Mouse (Mus musculus) hindbrain, embryonic 14.5 days (tissue): Measurements from ENCODE around the gene Sdk1. TPM values are rescaled to one million over a fixed set of nuclear protein-coding genes. Genes with fewer than 3 reads are reported as not detected.

Experiments
- ATAC-seq: fragments of 200-750 bp; cut with Nextera tagmentation; 2 replicates; pipeline ENCODE4 v1.8.0; 2017; ENCODE audit warnings: moderate number of reproducible peaks, mild to moderate bottlenecking, moderate TSS enrichment, moderate library complexity; ENCODE audit not compliant: low FRiP score
- DNase-seq: peaks from one replicate; pipeline ENCODE4 v3.0.0-alpha.2; 2015; ENCODE audit warnings: low spot score
- H3K27ac ChIP-seq: fragments of 300-500 bp; sonication (generic); 2 replicates; pipeline ENCODE4 v1.5.1; 2014; ENCODE audit warnings: mild to moderate bottlenecking, moderate library complexity
- H3K27me3 ChIP-seq: fragments of 300-500 bp; sonication (generic); 2 replicates; pipeline ENCODE4 v1.6.1; 2014; ENCODE audit warnings: mild to moderate bottlenecking, low read length, mixed read lengths; ENCODE audit not compliant: control insufficient read depth, insufficient read depth
- H3K36me3 ChIP-seq: fragments of 300-500 bp; sonication (generic); replicated peaks from 2 replicates; pipeline ENCODE4 v1.6.1; 2014; ENCODE audit not compliant: control insufficient read depth, insufficient read depth
- H3K4me1 ChIP-seq: fragments of 300-500 bp; sonication (generic); replicated peaks from 2 replicates; pipeline ENCODE4 v1.6.1; 2014; ENCODE audit warnings: antibody characterized with exemption, low read length, mixed read lengths; ENCODE audit not compliant: control insufficient read depth, insufficient read depth
- H3K4me2 ChIP-seq: fragments of 300-500 bp; sonication (generic); replicated peaks from 2 replicates; pipeline ENCODE4 v1.6.1; 2014; ENCODE audit warnings: mild to moderate bottlenecking, moderate library complexity
- H3K4me3 ChIP-seq: fragments of 300-500 bp; sonication (generic); replicated peaks from 2 replicates; pipeline ENCODE4 v1.5.1; 2014; ENCODE audit warnings: mild to moderate bottlenecking, low read length
- H3K9ac ChIP-seq: fragments of 300-500 bp; sonication (generic); 2 replicates; pipeline ENCODE4 v1.6.1; 2014
- H3K9me3 ChIP-seq: fragments of 300-500 bp; sonication (generic); 2 replicates; pipeline ENCODE4 v1.6.1; 2016; ENCODE audit warnings: low read length; ENCODE audit not compliant: control insufficient read depth
- WGBS: fragments of 180-500 bp; shearing (Covaris S2); extraction: QIAGEN DNeasy Blood & Tissue Kit; methylation state at CpG from one replicate; pipeline ENCODE4 v1.1.7; 2014; 5-methylcytosine and 5-hydroxymethylcytosine counted together
- polyA plus RNA-seq: library from polyadenylated mRNA; unstranded; fragments of >200 nt; fragmentation: Nextera tagmentation; extraction: Ambion mirVana; gene quantifications from 2 replicates; pipeline ENCODE4 v1.2.1, GENCODE M21; 2014

The Sdk1 gene
- polyA plus RNA-seq, 1 experiment from 2014 or later, result 2.5 TPM

DNA sequence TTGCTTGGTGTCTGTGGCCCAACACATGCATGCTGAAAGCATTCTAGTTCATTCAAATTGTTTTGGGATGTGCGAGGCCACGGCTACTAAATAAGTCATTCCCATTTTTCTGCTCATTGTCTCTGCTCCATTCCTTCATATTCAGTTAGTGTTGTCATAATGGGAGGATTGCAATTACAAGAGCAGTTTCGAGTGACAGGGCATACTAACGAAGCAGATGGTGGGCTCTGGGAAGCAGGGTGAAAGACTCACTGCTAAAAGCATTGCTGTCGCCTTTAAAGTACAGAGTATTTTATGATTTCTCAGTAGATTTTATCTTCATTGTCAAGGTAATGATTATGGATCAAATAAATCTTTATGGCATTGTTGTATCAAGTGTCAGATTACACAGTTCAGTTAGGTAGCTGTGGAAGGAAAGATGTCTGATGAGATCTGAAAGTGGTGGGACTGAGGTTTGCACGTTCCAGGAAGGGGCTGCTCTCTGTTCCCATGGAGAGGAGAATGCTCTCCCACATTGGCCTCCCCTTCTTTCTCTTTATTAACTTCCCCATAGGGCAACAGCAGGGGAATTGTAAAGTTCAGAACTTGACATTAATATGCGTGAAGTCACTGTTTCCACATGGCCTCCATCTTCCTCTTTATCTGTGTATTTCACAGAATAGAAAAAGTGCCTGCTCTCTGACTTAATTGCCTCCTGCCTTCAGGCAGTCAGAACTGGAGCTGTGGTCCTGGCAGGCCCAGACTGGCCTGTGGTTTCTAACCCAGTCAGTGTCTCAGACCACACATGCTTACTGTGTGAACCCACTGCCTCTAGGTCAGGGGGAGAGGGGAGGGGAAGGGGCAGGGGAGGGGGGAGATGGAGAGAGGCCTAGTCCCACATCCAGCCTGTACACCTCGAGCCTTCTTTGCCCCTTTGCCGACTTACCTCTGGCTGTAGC lies 138.8 kb downstream of the Sdk1 start:
- 39% methylated on average over 9 of the region's 9 CpGs for WGBS
- H3K27ac ChIP-seq, result no peak overlapping the region
- H3K4me2 ChIP-seq, result no peak overlapping the region
- no peak for DNase-seq
- H3K4me1 ChIP-seq, result peaks cover 15% of the 10 kb centered on the region; the same call in 1 of the 2 replicates
- no peaks in the 10 kb centered on the region for H3K9me3 ChIP-seq
- H3K36me3 ChIP-seq, result no peaks in the 10 kb centered on the region
- no peak overlapping the region for H3K9ac ChIP-seq
- H3K27me3 ChIP-seq, result no peaks in the 10 kb centered on the region
- no peak overlapping the region for H3K4me3 ChIP-seq
- ATAC-seq, result no peak; the same call in 1 of the 2 replicates

DNA sequence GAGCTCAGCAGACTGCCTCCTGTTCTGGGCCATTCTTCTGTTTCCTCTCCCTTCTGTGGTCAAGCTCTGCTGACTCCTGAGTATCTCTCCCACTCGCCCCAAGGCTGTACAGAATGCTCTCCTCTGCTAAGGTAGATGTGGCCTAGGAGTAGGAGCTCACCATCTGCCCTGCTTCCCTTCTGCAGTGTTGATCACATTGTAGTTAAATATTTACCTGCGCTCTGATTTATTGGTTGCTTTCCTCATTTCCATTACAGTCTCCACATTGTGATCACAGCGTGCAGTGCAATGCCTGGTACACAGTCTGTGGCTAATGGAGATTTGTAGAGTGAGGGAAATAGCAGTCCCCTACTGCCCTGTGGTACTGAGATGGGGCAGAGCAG lies 139.5 kb downstream of the Sdk1 start:
- Histone ChIP-seq H3K27me3 (no peaks in the 10 kb centered on the region), H3K9ac (no peak overlapping the region), H3K9me3 (no peaks in the 10 kb centered on the region), H3K27ac (0 out of 2 replicates have a peak overlapping the region, but pooled peaks have one; percentile 66), H3K4me3 (no peak overlapping the region), H3K4me2 (no peak overlapping the region), H3K36me3 (no peaks in the 10 kb centered on the region), H3K4me1 (peaks cover 15% of the 10 kb centered on the region; the same call in 1 of the 2 replicates)
- no peak for ATAC-seq
- WGBS, result 61% methylated on average over 3 of the region's 3 CpGs
- no peak for DNase-seq

DNA sequence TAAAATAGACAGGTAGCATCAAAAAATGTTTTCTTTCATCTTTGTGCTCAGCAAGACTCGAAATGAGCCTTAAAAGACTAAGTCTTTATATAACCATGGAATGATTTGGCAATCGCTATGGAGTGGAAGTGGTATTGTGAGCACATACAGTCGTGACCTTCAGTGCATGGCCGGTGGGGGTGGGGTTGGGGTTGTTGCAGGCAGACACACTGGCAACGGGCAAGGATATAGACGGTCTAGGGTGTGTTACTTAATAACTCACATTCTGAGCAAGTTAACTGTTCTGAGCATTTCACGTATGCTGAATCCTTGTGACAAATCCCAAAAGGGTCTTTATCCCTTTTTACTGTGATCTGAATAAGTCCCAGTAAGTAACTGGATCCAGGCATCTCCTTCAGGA lies 140.3 kb downstream of the Sdk1 start:
- Histone ChIP-seq H3K9ac (no peak overlapping the region), H3K36me3 (no peaks in the 10 kb centered on the region), H3K27ac (no peak overlapping the region), H3K4me3 (no peak overlapping the region), H3K4me2 (no peak overlapping the region), H3K27me3 (no peaks in the 10 kb centered on the region), H3K9me3 (no peaks in the 10 kb centered on the region), H3K4me1 (peaks cover 15% of the 10 kb centered on the region; the same call in 1 of the 2 replicates)
- DNase-seq, result no peak
- WGBS, result 86% methylated on average over 7 of the region's 7 CpGs
- ATAC-seq, result no peak

DNA sequence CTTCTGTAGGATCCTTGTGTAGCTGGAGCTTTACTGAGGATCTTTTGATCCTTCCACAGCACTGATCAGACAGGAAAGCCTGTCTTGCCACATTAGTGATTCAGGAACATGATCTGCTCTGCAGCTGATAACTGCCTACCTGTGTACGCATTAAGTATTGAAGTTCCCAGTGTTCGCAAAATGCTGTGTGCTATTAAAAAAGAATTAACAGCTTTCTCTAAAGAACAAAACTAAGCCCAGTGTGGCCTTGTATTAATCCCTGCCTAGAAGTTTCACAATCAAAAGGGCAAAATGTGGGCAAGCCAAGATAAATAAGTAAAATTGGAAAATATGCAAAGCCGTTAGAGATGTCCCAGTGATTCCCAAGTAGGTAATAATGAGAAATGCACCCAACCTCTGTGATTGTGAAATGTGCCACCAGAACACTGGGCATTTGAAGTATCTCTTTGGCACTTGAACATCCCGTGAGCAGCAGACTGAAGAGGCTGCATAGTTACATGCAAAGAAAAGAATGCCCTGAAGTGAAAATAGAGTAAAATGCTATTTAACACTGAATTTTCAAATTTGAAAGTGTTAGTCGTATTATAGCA lies 141.1 kb downstream of the Sdk1 start:
- WGBS, result 82% methylated on average over 5 of the region's 5 CpGs
- no peak overlapping the region for H3K4me2 ChIP-seq
- DNase-seq, result no peak
- no peak for ATAC-seq
- peaks cover 15% of the 10 kb centered on the region; the same call in 1 of the 2 replicates for H3K4me1 ChIP-seq
- no peaks in the 10 kb centered on the region for H3K27me3 ChIP-seq
- H3K36me3 ChIP-seq, result no peaks in the 10 kb centered on the region
- H3K9me3 ChIP-seq, result no peaks in the 10 kb centered on the region
- H3K4me3 ChIP-seq, result no peak overlapping the region
- H3K9ac ChIP-seq, result no peak overlapping the region
- H3K27ac ChIP-seq, result no peak overlapping the region

DNA sequence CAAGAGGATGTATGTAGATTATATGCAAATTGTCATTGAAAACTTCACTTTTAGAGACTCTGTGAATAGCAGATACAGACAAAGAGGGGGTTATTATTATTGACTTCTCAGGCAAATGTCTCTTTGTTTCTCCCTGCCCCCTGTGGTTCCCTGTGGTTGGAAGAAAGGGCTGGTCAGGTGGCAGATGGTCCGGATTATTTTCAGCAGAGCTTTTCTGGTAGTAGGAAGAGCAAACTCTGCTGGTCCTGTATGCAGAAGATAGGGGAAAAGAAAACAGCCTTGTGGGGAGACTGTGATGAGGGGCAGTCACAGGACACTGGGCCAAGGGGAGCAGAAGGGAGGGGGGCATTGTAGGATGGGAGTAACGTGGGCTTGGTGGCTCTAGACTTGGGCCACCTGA lies 147.2 kb downstream of the Sdk1 start:
- no peak overlapping the region for H3K9ac ChIP-seq
- ATAC-seq (no peak), DNase-seq (no peak)
- 18% methylated on average over 2 of the region's 2 CpGs for WGBS
- no peak overlapping the region for H3K4me3 ChIP-seq
- H3K4me2 ChIP-seq, result no peak overlapping the region
- H3K27ac ChIP-seq, result no peak overlapping the region
- no peaks in the 10 kb centered on the region for H3K9me3 ChIP-seq
- H3K4me1 ChIP-seq, result 0 out of 2 replicates have a peak, but pooled peaks cover 4% of the 10 kb centered on the region
- H3K36me3 ChIP-seq, result no peaks in the 10 kb centered on the region
- H3K27me3 ChIP-seq, result no peaks in the 10 kb centered on the region

DNA sequence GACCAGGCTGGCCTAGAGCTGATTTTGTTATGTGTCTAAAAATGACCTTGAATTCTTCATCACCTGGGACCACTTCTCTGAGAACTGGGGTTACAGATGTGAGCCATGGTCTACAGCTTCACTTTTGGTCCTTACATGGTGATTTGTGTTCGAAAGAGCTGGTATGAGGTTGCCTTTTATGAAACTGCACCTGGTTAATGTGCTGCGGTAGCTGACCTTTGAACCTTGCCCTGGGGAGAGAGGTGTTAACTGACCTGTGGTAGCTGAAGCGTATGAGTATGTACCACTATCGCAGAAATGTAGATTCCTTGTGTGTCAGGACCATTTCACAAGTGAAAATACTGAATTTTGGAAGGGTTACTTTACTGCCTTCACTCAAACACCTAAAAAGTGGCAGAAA lies 149.3 kb downstream of the Sdk1 start:
- Histone ChIP-seq H3K9me3 (no peaks in the 10 kb centered on the region), H3K36me3 (no peaks in the 10 kb centered on the region), H3K4me1 (0 out of 2 replicates have a peak, but pooled peaks cover 4% of the 10 kb centered on the region), H3K4me2 (no peak overlapping the region), H3K27ac (no peak overlapping the region), H3K9ac (no peak overlapping the region), H3K27me3 (no peaks in the 10 kb centered on the region), H3K4me3 (no peak overlapping the region)
- DNase-seq (no peak), ATAC-seq (no peak)
- 88% methylated on average over 4 of the region's 4 CpGs for WGBS

DNA sequence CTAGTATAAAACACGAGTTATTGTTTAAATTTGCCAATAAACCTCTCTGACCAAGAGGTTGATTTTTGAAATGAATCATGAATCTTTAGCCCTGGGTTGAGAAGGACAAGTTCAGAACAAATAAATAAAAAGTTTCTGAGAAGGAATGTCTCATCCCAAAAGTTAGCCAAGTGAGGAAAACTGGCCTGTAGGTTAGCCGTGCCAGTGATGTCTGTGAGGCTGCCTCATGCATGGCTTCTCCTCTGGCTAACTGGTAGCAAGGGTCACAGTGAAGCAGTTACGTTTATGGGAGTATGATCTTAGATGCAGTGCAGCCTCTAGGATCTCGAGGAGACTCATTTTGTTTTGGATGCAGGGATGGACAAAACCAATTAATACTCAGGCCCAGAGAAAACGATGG lies 149.9 kb downstream of the Sdk1 start:
- no peaks in the 10 kb centered on the region for H3K27me3 ChIP-seq
- no peak overlapping the region for H3K27ac ChIP-seq
- H3K9me3 ChIP-seq, result no peaks in the 10 kb centered on the region
- H3K36me3 ChIP-seq, result no peaks in the 10 kb centered on the region
- H3K9ac ChIP-seq, result no peak overlapping the region
- H3K4me3 ChIP-seq, result no peak overlapping the region
- no peak overlapping the region for H3K4me2 ChIP-seq
- ATAC-seq (no peak), DNase-seq (no peak)
- 0 out of 2 replicates have a peak, but pooled peaks cover 4% of the 10 kb centered on the region for H3K4me1 ChIP-seq
- 82% methylated on average over 5 of the region's 5 CpGs for WGBS

DNA sequence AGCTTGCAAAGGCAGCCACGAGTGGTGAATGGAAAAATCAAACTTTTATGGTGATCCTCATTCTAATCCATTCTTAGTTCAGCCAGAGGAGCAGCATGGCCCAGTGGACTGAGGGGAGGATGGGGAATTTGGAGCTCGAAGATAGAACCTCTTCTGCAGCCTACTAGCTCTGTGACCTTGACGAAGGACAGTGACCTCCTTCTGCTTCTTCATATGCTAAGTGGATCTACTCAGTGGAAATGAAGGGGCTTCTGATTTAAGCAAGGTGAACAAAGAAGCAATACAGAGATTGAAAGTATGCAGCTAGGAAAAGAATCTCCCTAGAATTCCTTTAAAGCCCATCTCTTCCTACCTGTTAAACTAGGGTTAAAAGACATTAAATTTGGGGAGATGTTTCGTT lies 152.6 kb downstream of the Sdk1 start:
- H3K9ac ChIP-seq, result no peak overlapping the region
- WGBS, result 71% methylated on average over 4 of the region's 4 CpGs
- no peak overlapping the region for H3K4me3 ChIP-seq
- ATAC-seq, result no peak
- no peak overlapping the region for H3K27ac ChIP-seq
- H3K4me2 ChIP-seq, result no peak overlapping the region
- no peaks in the 10 kb centered on the region for H3K4me1 ChIP-seq
- DNase-seq, result no peak
- no peaks in the 10 kb centered on the region for H3K36me3 ChIP-seq
- no peaks in the 10 kb centered on the region for H3K27me3 ChIP-seq
- H3K9me3 ChIP-seq, result no peaks in the 10 kb centered on the region

DNA sequence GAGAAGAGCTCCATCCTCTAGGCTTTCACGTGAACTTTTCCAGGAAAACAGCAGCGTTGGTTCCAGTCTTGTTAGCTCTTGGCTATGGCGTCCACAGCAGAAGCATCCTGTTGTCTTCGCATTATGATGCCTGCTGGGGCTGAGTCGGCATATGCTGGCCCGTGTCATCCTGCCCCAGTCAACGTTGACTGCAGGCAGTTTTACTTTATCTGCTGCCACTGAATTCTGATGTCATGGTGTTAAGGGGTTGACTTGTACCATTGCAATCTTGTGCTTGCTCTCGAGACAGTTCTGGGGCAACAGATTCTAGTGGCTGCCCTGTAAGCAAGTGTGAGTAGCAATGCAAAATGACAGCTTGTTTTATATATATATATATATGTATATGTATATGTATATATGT lies 153.3 kb downstream of the Sdk1 start:
- no peak overlapping the region for H3K27ac ChIP-seq
- ATAC-seq (no peak), DNase-seq (no peak)
- WGBS, result 92% methylated on average over 8 of the region's 8 CpGs
- H3K36me3 ChIP-seq, result no peaks in the 10 kb centered on the region
- no peaks in the 10 kb centered on the region for H3K4me1 ChIP-seq
- H3K4me3 ChIP-seq, result no peak overlapping the region
- H3K4me2 ChIP-seq, result no peak overlapping the region
- H3K27me3 ChIP-seq, result no peaks in the 10 kb centered on the region
- no peak overlapping the region for H3K9ac ChIP-seq
- no peaks in the 10 kb centered on the region for H3K9me3 ChIP-seq
